Mouse (Mus musculus): ENCODE measurements around the gene Phf21b. TPM values are rescaled to one million over a fixed set of nuclear protein-coding genes. Genes with fewer than 3 reads are reported as not detected.
A peak's percentile ranks its signal among the peaks of the same experiment; 100 is the strongest.

Phf21b gene
- polyA plus RNA-seq, 1 experiment = not detected

GRCm38 (mm10) chr15:84873867-84874266, 18.0 kb upstream of the Phf21b start:
- Histone ChIP-seq H3K27ac (ENCODE audit: insufficient read depth, low read depth, low read length) (no peak overlapping the region), H3K4me3 (ENCODE audit: insufficient read depth, low read length) (no peak overlapping the region), H3K4me1 (ENCODE audit: control insufficient read depth, insufficient read depth, low read length) (no peaks in the 10 kb centered on the region)
- TF ChIP-seq CTCF (IDR thresholded peaks at IDR 0.05; ENCODE audit: low read depth, low read length) (no peak), POLR2A (IDR thresholded peaks at IDR 0.05; ENCODE audit: borderline replicate concordance, low read depth, low read length) (no peak)

- H3K27ac ChIP-seq (ENCODE audit: insufficient read depth, low read depth, low read length) = no peak overlapping the region
- H3K4me1 ChIP-seq (ENCODE audit: control insufficient read depth, insufficient read depth, low read length) = no peaks in the 10 kb centered on the region
- TF ChIP-seq CTCF (IDR thresholded peaks at IDR 0.05; ENCODE audit: low read depth, low read length) (no peak), POLR2A (IDR thresholded peaks at IDR 0.05; ENCODE audit: borderline replicate concordance, low read depth, low read length) (no peak)
- no peak overlapping the region for H3K4me3 ChIP-seq (ENCODE audit: insufficient read depth, low read length)
Measured at GRCm38 (mm10) chr15:84873079-84873478, 17.2 kb upstream of the Phf21b start.

GRCm38 (mm10) chr15:84871802-84872201, 16.0 kb upstream of the Phf21b start:
- Histone ChIP-seq H3K27ac (ENCODE audit: insufficient read depth, low read depth, low read length) (no peak overlapping the region), H3K4me3 (ENCODE audit: insufficient read depth, low read length) (no peak overlapping the region), H3K4me1 (ENCODE audit: control insufficient read depth, insufficient read depth, low read length) (no peaks in the 10 kb centered on the region)
- TF ChIP-seq POLR2A (IDR thresholded peaks at IDR 0.05; ENCODE audit: borderline replicate concordance, low read depth, low read length) (no peak), CTCF (IDR thresholded peaks at IDR 0.05; ENCODE audit: low read depth, low read length) (no peak)

- TF ChIP-seq POLR2A (IDR thresholded peaks at IDR 0.05; ENCODE audit: borderline replicate concordance, low read depth, low read length) (no peak), CTCF (IDR thresholded peaks at IDR 0.05; ENCODE audit: low read depth, low read length) (no peak)
- Histone ChIP-seq H3K27ac (ENCODE audit: insufficient read depth, low read depth, low read length) (no peak overlapping the region), H3K4me3 (ENCODE audit: insufficient read depth, low read length) (no peak overlapping the region), H3K4me1 (ENCODE audit: control insufficient read depth, insufficient read depth, low read length) (peaks cover 3% of the 10 kb centered on the region)
Measured at GRCm38 (mm10) chr15:84861911-84862310, 6.1 kb upstream of the Phf21b start.

- Histone ChIP-seq H3K4me1 (ENCODE audit: control insufficient read depth, insufficient read depth, low read length) (peaks cover 7% of the 10 kb centered on the region), H3K4me3 (ENCODE audit: insufficient read depth, low read length) (no peak overlapping the region), H3K27ac (ENCODE audit: insufficient read depth, low read depth, low read length) (no peak overlapping the region)
- TF ChIP-seq POLR2A (IDR thresholded peaks at IDR 0.05; ENCODE audit: borderline replicate concordance, low read depth, low read length) (no peak), CTCF (IDR thresholded peaks at IDR 0.05; ENCODE audit: low read depth, low read length) (no peak)
Measured at GRCm38 (mm10) chr15:84857623-84858022, 1.8 kb upstream of the Phf21b start.

GRCm38 (mm10) chr15:84854921-84855901, 638 bp downstream of the Phf21b start:
- no peak for TF ChIP-seq CTCF (IDR thresholded peaks at IDR 0.05; ENCODE audit: low read depth, low read length)
- H3K27ac ChIP-seq (ENCODE audit: insufficient read depth, low read depth, low read length) = no peak overlapping the region
- peak overlapping the region; percentile 97 for H3K4me3 ChIP-seq (ENCODE audit: insufficient read depth, low read length)
- H3K4me1 ChIP-seq (ENCODE audit: control insufficient read depth, insufficient read depth, low read length) = peaks cover 11% of the 10 kb centered on the region

GRCm38 (mm10) chr15:84854171-84854811, 1.6 kb downstream of the Phf21b start:
- Histone ChIP-seq H3K27ac (ENCODE audit: insufficient read depth, low read depth, low read length) (no peak overlapping the region), H3K4me3 (ENCODE audit: insufficient read depth, low read length) (peak overlapping the region; percentile 97), H3K4me1 (ENCODE audit: control insufficient read depth, insufficient read depth, low read length) (peaks cover 11% of the 10 kb centered on the region)
- no peak for TF ChIP-seq POLR2A (IDR thresholded peaks at IDR 0.05; ENCODE audit: borderline replicate concordance, low read depth, low read length)
- no peak for TF ChIP-seq CTCF (IDR thresholded peaks at IDR 0.05; ENCODE audit: low read depth, low read length)

- Histone ChIP-seq H3K27ac (ENCODE audit: insufficient read depth, low read depth, low read length) (no peak overlapping the region), H3K4me3 (ENCODE audit: insufficient read depth, low read length) (peak overlapping the region; percentile 97), H3K4me1 (ENCODE audit: control insufficient read depth, insufficient read depth, low read length) (peaks cover 11% of the 10 kb centered on the region)
- TF ChIP-seq CTCF (IDR thresholded peaks at IDR 0.05; ENCODE audit: low read depth, low read length) = no peak
- no peak for TF ChIP-seq POLR2A (IDR thresholded peaks at IDR 0.05; ENCODE audit: borderline replicate concordance, low read depth, low read length)
Measured at GRCm38 (mm10) chr15:84853261-84854137, 2.4 kb downstream of the Phf21b start.

- peaks cover 11% of the 10 kb centered on the region for H3K4me1 ChIP-seq (ENCODE audit: control insufficient read depth, insufficient read depth, low read length)
- peak overlapping the region; percentile 97; the same call in 1 of the 2 replicates for H3K4me3 ChIP-seq (ENCODE audit: insufficient read depth, low read length)
- no peak for TF ChIP-seq POLR2A (IDR thresholded peaks at IDR 0.05; ENCODE audit: borderline replicate concordance, low read depth, low read length)
- no peak for TF ChIP-seq CTCF (IDR thresholded peaks at IDR 0.05; ENCODE audit: low read depth, low read length)
- H3K27ac ChIP-seq (ENCODE audit: insufficient read depth, low read depth, low read length) = no peak overlapping the region
Measured at GRCm38 (mm10) chr15:84852457-84853070, 3.3 kb downstream of the Phf21b start.

Measured in bone marrow macrophage, adult 2 months (primary cell).